7 mouse cellular contexts compared by ENCODE assay signal in the genomic region with DNA sequence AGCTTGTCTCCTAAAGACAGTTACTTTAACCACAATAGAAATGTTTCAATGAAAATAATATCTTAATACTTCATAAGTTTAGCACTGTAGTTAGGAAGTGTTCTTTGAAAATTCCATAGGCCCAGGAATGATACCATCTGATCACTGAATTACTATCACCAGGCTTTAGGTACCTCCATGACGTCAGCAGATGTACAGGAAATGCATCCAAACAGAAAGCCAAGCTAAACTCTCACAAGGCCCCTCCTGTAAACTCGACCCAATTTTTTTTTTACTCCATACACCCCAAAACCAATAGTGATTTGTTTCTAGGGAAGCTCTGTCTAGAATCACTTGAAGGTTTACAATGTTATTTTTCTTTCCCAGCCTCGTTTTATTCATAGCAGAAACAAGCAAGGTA. TPM values are rescaled to one million over a fixed set of nuclear protein-coding genes. Genes with fewer than 3 reads are reported as not detected.
A peak's percentile ranks its signal among the peaks of the same experiment; 100 is the strongest.
DNase-seq lines count a peak whose midpoint lies in the region; ATAC-seq and TF ChIP-seq lines count a peak whose summit lies in the region.

No protein-coding gene starts in this region.

- H3K27ac ChIP-seq in lung, postnatal 0 days (ENCODE audit: low read length) = peak overlapping the region; percentile 92
- H3K27ac ChIP-seq in embryonic facial prominence, embryonic 12.5 days = peak overlapping the region; percentile 97
- peak overlapping the region; percentile 99 for H3K27ac ChIP-seq in limb, embryonic 12.5 days
- H3K27ac ChIP-seq in stomach, embryonic 16.5 days (ENCODE audit: low read length) = peak overlapping the region; percentile 96; the same call in 1 of the 2 replicates

- no peaks in the 10 kb centered on the region for H3K27me3 ChIP-seq in lung, postnatal 0 days (replicated peaks; ENCODE audit: insufficient read depth, low read length)
- H3K27me3 ChIP-seq in embryonic facial prominence, embryonic 12.5 days = no peaks in the 10 kb centered on the region
- no peaks in the 10 kb centered on the region for H3K27me3 ChIP-seq in limb, embryonic 12.5 days
- H3K27me3 ChIP-seq in stomach, embryonic 16.5 days (ENCODE audit: control insufficient read depth, insufficient read depth, low read length) = no peaks in the 10 kb centered on the region

- no peak for TF ChIP-seq CTCF in lung, postnatal 0 days (IDR thresholded peaks at IDR 0.05)

- no peaks in the 10 kb centered on the region for H3K36me3 ChIP-seq in lung, postnatal 0 days (ENCODE audit: insufficient read depth, low read length)
- H3K36me3 ChIP-seq in embryonic facial prominence, embryonic 12.5 days = peaks cover 23% of the 10 kb centered on the region
- H3K36me3 ChIP-seq in limb, embryonic 12.5 days = peaks cover 24% of the 10 kb centered on the region
- peaks cover 15% of the 10 kb centered on the region; the same call in 1 of the 2 replicates for H3K36me3 ChIP-seq in stomach, embryonic 16.5 days (ENCODE audit: control insufficient read depth, insufficient read depth, low read length)

- DNase-seq in lung, postnatal 0 days (ENCODE audit: low spot score) = no peak
- DNase-seq in lung, postnatal 10 days = no peak
- DNase-seq in adrenal gland, adult 8-10 months = no peak
- DNase-seq in left cerebral cortex, postnatal 14 days (ENCODE audit: low spot score in 2 of 2) = no peak

- H3K4me3 ChIP-seq in lung, postnatal 0 days (ENCODE audit: low read depth, low read length) = peak overlapping the region; percentile 82
- peak overlapping the region; percentile 99 for H3K4me3 ChIP-seq in embryonic facial prominence, embryonic 12.5 days
- peak overlapping the region; percentile 99 for H3K4me3 ChIP-seq in limb, embryonic 12.5 days (replicated peaks)
- H3K4me3 ChIP-seq in stomach, embryonic 16.5 days (replicated peaks; ENCODE audit: low read length) = peak overlapping the region; percentile 98

- intact Hi-C loops in left cerebral cortex, postnatal 14 days (cut with DNase I) = no loop called here

- H3K4me1 ChIP-seq in lung, postnatal 0 days (ENCODE audit: insufficient read depth, low read depth, low read length) = no peaks in the 10 kb centered on the region
- H3K4me1 ChIP-seq in embryonic facial prominence, embryonic 12.5 days = 0 out of 2 replicates have a peak, but pooled peaks cover 3% of the 10 kb centered on the region
- no peaks in the 10 kb centered on the region; the same call in 1 of the 2 replicates for H3K4me1 ChIP-seq in limb, embryonic 12.5 days (replicated peaks)
- peaks cover 6% of the 10 kb centered on the region; the same call in 1 of the 2 replicates for H3K4me1 ChIP-seq in stomach, embryonic 16.5 days (ENCODE audit: control insufficient read depth, insufficient read depth, low read length)

- peak overlapping the region; percentile 62 for H3K4me2 ChIP-seq in lung, postnatal 0 days (replicated peaks; ENCODE audit: low read depth, low read length)
- peak overlapping the region; percentile 66 for H3K4me2 ChIP-seq in embryonic facial prominence, embryonic 12.5 days (replicated peaks)
- peak overlapping the region; percentile 64 for H3K4me2 ChIP-seq in limb, embryonic 12.5 days
- H3K4me2 ChIP-seq in stomach, embryonic 16.5 days (ENCODE audit: low read depth, low read length) = peak overlapping the region; percentile 63

- H3K9me3 ChIP-seq in lung, postnatal 0 days (ENCODE audit: low read length) = no peaks in the 10 kb centered on the region
- no peaks in the 10 kb centered on the region for H3K9me3 ChIP-seq in embryonic facial prominence, embryonic 12.5 days
- no peaks in the 10 kb centered on the region for H3K9me3 ChIP-seq in limb, embryonic 12.5 days
- H3K9me3 ChIP-seq in stomach, embryonic 16.5 days (replicated peaks; ENCODE audit: control insufficient read depth, low read length) = no peaks in the 10 kb centered on the region

- TF ChIP-seq EP300 in lung, postnatal 0 days (IDR thresholded peaks at IDR 0.05) = no peak

- WGBS in lung, postnatal 0 days = 3% methylated on average over 3 of the region's 3 CpGs
- WGBS in embryonic facial prominence, embryonic 12.5 days = 3% methylated on average over 3 of the region's 3 CpGs
- 3% methylated on average over 3 of the region's 3 CpGs for WGBS in limb, embryonic 12.5 days
- WGBS in stomach, embryonic 16.5 days = 0% methylated on average over 3 of the region's 3 CpGs

- H3K9ac ChIP-seq in lung, postnatal 0 days (replicated peaks; ENCODE audit: low read depth) = peak overlapping the region; percentile 54
- peak overlapping the region; percentile 98 for H3K9ac ChIP-seq in embryonic facial prominence, embryonic 12.5 days
- H3K9ac ChIP-seq in limb, embryonic 12.5 days (replicated peaks) = peak overlapping the region; percentile 97
- peak overlapping the region; percentile 96 for H3K9ac ChIP-seq in stomach, embryonic 16.5 days (ENCODE audit: low read length)

- ATAC-seq in lung, postnatal 0 days = no peak
- no peak for ATAC-seq in embryonic facial prominence, embryonic 12.5 days (ENCODE audit: insufficient number of reproducible peaks, insufficient read depth, low FRiP score, low TSS enrichment)
- no peak for ATAC-seq in limb, embryonic 12.5 days (ENCODE audit: insufficient number of reproducible peaks, insufficient read depth, low FRiP score, low TSS enrichment, low read depth)
- no peak for ATAC-seq in stomach, embryonic 16.5 days (ENCODE audit: insufficient read depth, low FRiP score)

RNA-seq across cellular contexts. Expression of gene Etaa1, which starts 0.9 kb away (rescaled TPM):
- 5.2 and 5.3 TPM in 2 replicates for polyA plus RNA-seq in lung, postnatal 0 days (2015; fragmentation: Nextera tagmentation; extraction: Ambion mirVana)
- polyA plus RNA-seq in embryonic facial prominence, embryonic 12.5 days (2016; fragmentation: Nextera tagmentation; extraction: Ambion mirVana) = 17.5 and 17.6 TPM in 2 replicates
- polyA plus RNA-seq in limb, embryonic 12.5 days (2016; fragmentation: Nextera tagmentation; extraction: Ambion mirVana) = 15.3 and 18.1 TPM in 2 replicates
- 8.8 TPM in 2 replicates for polyA plus RNA-seq in stomach, embryonic 16.5 days (2015; fragmentation: Nextera tagmentation; extraction: Ambion mirVana)
- total RNA-seq in adrenal gland, adult 8-10 months (2022) = 1 to 10 TPM; 7.0 to 9.7 (median 7.8) TPM
- 1 to 10 TPM; 6.1 to 6.3 TPM for total RNA-seq in left cerebral cortex, postnatal 14 days (2021)
